Mouse (Mus musculus) layer of hippocampus, adult 11-12 months (tissue): ENCODE measurements around the gene Sfxn5.

ENCODE experiments used
- DNase-seq: peaks from one replicate; pipeline ENCODE4 v3.0.0; 2022; ENCODE audit warnings: low spot score

Gene Sfxn5

DNA sequence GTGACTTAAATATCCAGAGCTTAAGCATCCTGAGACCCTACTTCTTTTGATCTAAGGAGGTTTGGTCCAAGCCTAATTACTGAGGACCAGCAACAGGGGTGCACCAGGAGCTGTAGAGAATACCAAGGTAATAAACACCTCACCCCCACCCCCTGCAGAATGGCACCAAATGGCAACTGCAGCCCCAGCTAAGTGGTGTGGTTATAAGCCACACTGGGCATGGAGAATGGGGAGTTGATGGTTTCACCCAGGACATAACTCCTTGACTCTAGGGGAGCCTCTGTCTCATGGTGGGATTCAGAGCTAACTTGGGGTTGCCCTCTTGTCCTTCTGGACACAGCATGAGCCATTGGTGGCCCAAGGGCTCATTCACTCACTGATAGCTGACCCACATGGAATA is 1.0 kb upstream of the Sfxn5 start:
- no peak for DNase-seq

DNA sequence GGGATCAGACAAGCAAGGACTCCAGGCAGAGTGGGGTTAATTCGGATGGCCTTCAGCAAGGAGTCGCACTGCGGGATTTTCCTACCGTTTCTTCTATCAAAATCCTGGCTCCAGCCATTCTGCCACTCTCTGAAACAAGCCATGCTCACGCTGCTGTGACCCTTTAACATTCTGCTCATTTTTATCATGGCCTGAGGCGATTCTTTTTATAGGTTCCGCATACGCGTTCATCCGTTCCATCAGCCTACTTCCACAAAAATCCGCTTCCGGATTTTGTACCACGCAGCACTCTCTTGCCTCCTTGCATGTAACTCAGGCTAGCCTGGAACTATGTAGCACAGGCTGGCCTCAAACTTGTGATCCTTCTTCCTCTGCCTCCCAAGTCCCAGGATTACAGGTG is 510 bp upstream of the Sfxn5 start:
- peak; percentile 62 for DNase-seq

DNA sequence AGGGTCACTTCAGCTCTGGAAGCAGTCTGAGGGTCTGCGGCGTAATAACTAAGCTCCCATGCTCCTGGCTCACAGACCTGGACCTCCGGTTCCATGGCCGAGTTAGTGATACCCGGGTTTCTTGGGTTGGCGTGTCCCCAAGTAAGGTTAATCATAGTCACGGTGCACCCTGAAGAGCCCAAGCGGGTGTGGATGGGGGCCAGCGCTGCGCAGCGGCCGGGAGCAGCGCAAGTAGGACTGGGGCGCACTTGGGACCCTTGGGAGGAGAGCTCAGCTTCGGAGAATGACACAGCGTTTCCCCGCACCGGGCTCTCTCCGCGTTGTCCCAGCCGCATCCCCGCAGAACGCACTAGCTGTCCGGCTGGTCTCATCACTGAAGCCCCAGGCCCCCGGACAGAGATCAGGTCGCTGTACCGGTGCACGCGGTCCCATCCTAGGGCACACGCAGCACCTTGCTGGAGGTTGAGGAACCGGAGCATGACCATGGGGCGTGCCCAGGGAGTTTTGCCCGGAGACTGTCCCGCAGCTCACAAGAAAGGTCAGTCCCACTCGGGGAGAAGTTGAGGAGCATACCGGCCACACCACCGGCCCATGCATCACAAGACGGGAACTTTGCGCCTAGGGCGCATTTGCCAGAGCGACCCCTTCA is 747 bp downstream of the Sfxn5 start:
- peak; percentile 43 for DNase-seq

GRCm38 (mm10) chr6:85331736-85332135 is 1.5 kb downstream of the Sfxn5 start:
- DNase-seq: no peak

DNA sequence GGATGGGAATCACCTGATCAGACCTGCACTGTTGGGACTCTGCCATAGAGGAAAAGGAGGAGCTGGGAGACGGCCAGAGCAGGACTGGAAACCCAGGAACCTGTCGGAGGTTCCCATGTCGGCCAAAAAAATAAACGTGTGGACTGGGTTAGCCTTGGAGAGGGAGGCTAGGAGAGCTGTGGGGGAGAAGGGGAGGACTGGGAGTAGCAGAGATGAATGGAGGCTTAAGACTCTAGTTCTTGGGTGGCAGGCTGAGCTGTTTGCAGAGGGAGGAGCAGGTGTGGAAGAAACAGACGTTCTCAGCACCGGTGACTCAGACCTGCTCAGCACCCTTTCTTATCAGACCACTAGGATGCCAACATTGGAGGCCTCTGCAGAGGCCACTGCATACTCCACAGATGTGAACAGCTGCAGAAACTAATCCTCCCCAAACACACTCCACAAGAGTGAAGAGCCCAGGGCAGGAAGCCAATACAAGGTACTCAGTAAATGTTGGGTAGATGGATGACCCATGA is 1.9 kb downstream of the Sfxn5 start:
- no peak for DNase-seq

GRCm38 (mm10) chr6:85329666-85330185 is 3.5 kb downstream of the Sfxn5 start:
- DNase-seq: no peak

- no peak for DNase-seq
These were observed 6.7 kb downstream of the Sfxn5 start for GRCm38 (mm10) chr6:85326564-85326963.

DNA sequence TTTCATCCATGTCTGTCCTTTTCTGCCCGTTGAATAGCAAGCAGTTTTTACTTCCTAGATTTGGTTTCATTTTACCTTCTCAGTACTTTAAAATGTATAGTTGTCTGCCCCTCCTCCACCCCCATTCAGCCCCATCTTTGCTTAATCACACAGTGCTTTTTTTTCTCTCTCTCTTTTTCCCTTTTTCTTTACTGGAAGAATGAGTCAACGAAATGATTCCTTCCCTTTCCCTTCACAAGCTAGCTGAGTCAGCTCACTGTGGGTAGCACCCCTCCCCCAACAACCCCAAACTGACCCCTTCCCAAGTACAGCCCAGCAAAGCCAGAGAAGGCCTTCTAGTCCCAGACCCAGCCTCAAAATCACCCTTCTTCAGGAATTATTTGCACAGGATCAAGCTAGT is 8.1 kb downstream of the Sfxn5 start:
- DNase-seq: no peak

GRCm38 (mm10) chr6:85320445-85320866 is 12.8 kb downstream of the Sfxn5 start:
- DNase-seq: peak; percentile 48

DNA sequence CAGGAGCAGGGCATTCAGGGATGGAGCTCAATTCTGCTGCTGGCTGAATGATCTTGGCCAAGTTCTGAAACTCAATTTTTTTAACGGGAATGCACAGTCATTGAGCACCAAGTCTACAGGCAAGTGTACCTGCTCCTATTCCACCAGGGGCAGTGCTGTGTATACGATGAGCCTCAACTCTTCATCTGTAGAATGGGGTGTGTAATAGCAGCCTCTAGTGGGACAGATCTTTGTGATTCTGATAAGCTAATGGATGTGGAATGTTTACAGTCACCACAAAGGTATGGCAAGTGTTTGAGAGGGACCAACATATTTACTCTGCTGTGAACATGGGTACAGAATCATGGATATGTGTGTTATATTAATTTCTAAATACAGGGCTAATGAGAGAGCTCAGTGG is 17.0 kb downstream of the Sfxn5 start:
- no peak for DNase-seq

DNA sequence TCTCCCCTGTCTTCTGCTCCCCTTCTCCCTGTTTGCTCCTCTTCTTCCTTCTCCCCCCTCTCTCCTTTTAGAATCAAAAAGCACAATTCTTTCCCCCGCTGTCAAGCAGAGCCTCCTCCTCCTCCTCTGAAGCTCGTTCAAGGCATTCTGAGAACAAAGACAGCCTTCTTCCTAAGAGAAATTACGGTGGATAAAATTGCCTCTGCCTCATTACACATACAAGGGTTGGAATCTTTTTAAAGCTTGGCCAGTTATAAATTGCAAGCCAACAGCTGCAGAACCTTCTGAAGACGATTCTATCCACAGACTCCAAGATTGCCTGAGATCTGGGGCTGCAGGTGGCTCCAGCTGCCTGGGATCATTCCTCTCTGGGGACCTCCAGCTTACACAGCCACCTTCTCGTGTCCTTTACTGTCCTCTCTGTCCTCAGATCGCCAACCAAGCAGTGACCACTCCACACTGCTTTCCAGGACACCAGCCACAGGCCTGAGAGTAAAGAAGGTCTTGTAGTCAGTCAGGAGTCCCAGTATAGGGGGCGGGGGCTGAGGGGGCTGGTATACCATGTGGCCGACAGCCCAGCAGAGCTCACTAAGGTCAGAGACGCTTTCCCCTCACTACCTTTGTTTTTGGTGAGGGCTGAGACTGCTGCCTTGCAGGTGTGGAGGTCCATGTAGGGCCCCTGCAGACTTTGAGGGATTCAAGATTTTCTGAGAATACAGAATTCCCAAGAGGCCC is 19.0 kb downstream of the Sfxn5 start:
- no peak for DNase-seq

DNA sequence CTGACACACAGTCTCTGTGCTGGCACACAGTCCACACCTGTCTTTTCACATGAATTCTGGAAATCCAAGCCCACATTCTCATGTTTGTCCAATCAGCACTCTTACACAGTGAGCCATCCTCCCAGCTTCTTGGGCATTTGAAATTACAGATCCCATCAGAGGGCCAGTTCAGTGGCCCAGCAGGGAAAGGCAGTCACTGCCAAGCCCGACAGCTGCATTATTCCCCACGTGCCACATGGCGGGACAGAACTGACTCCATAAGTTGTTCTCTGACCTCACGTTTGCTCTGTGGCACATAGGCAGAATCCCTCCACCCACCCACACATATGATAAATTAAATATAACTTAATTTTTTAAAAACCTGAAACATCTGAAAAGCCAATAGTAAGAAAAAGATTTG is 25.3 kb downstream of the Sfxn5 start:
- no peak for DNase-seq

DNA sequence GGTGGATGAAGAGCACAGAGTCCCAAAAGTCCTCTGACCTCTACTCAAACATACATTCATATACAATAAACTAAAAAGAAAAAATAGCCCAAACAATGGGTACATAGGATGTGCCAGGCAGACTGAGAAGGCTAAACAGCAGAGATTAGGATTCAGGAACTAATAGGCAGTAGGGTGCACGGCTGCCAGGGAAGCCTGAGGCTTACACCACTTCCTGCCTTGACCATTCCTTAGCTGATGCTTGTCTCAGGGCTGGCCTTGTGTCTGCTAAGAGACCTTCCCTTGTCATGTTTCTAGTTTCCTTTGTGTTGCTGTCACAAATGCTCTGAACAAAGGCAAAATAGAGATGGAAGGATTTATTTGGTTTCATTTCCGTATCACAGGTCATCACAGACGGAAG is 26.8 kb downstream of the Sfxn5 start:
- no peak for DNase-seq

- no peak for DNase-seq
These were observed 27.4 kb downstream of the Sfxn5 start for GRCm38 (mm10) chr6:85305826-85306225.

DNA sequence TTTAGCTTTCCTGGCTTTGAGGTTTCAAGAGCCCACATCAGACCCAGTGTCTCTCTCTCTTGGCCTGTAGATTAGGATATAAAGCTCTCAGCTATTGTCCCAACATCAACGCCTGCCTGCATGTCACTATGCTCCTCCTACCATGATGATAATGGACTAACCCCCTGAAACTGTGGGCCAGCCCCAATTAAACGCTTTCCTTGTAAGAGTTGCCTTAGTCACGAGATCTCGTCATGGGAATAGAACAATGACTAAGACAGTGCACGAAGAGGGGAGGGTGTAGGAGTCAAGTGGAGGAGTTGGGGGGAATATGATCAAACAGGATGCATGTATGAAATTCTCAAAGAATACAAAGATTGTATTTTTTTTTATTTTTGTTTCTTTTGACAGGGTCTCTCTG is 28.3 kb downstream of the Sfxn5 start:
- DNase-seq: no peak

- peak; percentile 66 for DNase-seq
These were observed 30.7 kb downstream of the Sfxn5 start for GRCm38 (mm10) chr6:85302326-85303055.

- DNase-seq: peak; percentile 37
These were observed 37.6 kb downstream of the Sfxn5 start for GRCm38 (mm10) chr6:85295384-85296167.

- DNase-seq: no peak
These were observed 39.2 kb downstream of the Sfxn5 start for GRCm38 (mm10) chr6:85294004-85294379.

- DNase-seq: peak; percentile 35
These were observed 39.8 kb downstream of the Sfxn5 start for GRCm38 (mm10) chr6:85293255-85294003.

DNA sequence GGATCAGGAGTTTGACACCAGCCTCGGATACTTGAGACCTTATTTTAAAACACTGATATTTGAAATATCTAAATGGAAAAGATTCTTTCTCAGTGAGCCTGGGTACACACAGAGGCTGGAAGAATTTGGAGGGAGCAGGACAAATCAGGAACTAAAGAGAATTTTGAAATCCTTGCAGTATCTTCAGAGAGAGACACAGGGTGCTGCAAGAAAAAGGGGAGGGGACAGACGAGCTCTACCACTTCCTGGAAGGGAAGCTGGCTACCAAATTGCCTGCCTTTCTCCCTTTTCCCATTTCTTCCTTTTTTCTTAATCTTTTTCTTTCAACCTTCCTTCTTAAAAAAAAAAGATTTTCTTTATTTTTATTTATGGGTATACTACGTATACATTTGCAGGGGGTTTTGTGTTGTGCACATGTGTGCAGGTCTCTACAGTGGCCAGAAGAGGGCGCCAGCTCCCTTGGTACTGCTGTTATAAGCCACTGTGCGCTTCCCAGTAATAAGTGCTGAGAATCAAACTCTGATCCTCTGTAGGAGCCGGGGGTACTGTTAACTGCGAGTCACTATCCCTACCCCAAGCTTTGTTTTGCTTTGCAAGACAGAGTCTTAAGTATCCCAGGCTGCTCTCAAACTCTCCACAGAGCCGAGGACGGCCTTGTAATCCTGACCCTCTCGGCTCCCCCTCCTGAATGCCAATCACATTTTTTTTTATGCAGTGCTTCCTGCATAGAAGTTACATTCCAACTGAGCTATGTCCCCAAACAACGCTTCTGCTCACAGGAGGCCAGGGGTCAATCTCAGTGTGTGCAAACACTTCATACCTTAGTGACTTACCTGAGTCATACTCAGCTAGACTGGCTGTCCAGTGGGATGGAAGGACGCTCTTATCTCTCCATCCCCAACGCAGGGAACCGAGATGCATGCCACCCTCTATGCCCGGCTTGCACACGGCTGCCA is 42.1 kb downstream of the Sfxn5 start:
- DNase-seq: no peak
